Mouse (Mus musculus) mouse trophoblast stem cell (cell line): ENCODE measurements around the gene Hspa8.
"Not testable (repeated sequence)": the region's sequence is repeated elsewhere in the genome, so short reads cannot be mapped to it uniquely, and the experiment has no call there.

ENCODE experiments used
- in situ Hi-C, 2 experiments: fragments of 300-500 bp; cut with MseI, MboI; formaldehyde crosslinking; loops; 2 replicates in 1 of 2; 3 replicates in 1 of 2; pipeline ENCODE4 v1.15.1; 2025

The Hspa8 gene

DNA sequence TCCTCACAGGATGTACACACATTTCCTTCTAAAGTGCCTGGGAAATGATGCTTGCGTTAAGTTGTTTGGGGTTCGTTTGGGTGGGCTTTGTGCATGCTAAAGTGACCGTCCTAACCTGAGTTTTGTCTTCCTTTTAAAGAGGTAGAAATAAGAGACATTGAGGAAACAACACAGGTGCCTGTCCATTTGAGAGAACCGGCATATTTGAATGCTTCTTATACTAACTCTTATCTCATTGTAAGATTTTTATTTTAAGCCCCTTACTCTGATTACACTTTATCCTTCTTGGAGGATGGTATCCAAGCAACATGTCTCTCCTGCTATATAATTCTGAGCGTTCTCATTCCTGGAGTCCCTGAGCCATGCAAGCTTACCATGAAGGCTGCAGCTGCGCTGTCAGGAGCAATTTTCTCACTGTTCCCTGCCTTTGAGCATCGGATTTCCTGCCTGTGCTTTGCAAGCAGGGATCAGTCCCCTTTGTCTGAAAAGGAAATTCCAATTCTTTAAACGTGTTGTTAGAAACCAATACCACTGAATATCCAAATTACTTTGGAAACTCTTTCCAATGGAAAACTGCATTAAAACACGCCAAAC lies 16.3 kb upstream of the Hspa8 start:
- in situ Hi-C loops: no loop called here

DNA sequence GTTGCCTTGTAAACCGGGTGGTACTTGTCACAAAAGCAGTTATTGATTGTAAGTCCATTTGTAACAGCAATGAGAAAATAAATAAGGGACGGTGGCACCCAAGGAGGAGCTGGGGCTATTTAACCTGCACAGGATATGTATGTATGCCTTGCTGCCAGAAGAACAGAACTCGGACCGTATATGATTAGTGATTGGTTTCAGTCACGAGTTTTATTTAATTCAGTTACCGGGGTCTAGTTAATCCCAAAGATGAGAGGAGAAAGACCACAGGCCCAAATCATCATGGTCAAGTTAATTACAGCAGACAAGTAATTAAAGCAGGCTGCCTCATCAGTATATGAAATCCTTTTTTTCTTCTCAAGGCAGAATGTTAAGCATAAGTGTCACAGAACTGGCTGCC lies 15.3 kb upstream of the Hspa8 start:
- in situ Hi-C loops: no loop called here

DNA sequence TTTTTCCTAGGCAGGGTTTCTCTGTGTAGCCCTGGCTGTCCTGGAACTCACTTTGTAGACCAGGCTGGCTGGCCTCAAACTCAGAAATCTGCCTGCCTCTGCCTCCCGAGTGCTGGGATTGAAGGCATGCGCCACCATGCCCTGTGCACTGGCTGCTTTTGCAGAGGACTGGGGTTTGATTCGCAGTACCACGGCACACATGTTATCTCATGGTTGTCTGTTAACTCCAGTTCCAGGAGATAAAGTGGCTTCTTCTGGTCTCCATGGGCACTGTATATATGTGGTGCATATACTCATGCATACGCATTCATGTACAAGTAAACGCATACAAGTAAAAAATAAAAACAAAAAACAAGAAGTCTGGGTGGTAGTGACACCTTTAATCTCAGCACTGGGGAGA lies 14.0 kb upstream of the Hspa8 start:
- in situ Hi-C loops: not testable (repeated sequence)

DNA sequence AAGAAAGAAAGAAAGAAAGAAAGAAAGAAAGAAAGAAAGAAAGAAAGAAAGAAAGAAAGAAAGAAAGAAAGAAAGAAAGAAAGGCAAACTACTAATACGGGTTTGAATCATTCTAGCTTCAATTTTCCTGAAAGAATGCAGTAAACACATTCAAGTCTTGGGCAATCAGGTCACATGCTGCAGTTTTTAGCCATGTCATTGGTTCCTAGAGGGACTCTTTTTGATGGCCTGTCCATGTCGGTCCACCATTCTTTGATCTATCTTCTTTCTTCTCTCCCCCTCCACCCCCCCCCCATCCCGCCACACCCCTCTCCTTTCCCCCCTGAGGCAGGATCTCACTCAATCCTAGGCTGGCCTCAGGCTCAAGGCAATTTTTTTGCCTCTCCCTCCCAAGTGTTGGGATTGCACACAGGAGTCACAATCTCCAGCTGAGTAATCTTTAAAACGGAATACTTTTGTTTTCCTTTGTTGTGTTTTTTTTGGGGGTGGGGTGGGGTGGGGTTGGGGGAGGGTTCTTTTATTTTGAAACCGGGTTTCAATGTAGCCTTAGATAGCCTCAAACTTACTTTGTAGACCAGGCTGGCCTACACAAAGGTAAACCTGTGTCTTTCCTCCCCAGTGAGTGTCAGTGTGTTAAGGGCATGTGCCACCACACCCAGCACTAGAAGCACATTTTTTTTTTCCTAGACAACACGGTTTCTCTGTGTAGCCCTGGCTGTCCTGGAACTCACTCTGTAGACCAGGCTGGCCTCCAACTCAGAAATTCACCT lies 8.7 kb upstream of the Hspa8 start:
- in situ Hi-C loops: no loop called here

DNA sequence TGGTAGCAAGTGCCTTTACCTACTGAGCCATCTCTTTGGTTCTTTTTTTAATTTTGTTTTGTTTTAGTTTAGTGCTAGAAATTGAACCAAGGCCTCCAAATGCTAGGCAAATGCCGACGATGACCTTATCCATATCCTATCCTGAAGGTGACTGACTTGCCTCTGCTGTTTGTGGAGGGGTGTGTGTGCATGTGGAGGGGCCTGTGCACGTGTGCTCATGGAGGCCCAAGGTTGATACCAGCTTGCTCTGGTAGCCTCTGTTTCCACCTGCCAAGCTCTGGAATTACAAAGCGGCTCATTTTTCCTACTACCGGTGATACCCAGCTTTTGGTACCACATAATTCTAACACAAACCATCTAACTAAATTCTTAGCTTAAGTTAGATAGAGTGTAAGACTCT lies 7.2 kb upstream of the Hspa8 start:
- in situ Hi-C loops: no loop called here

DNA sequence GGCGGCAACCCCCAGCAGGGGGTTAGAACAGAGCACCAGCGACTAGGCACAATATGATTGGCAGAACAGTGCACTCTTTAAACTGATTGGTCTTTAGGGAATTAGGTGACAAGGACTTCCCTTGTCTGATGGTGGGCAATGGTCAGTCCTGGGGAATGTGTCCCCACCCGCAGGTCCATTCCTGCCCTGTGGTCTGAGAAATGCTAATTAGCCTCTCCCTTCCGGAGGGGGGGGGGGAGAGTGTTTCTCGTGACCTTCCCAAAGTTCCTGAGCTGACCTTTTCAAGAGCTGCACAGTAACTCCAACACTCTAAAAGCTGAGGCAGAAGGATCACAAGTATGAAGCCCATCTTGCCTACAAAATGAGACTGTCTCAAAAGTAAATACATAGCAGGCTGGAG lies 6.5 kb upstream of the Hspa8 start:
- in situ Hi-C loops: no loop called here

DNA sequence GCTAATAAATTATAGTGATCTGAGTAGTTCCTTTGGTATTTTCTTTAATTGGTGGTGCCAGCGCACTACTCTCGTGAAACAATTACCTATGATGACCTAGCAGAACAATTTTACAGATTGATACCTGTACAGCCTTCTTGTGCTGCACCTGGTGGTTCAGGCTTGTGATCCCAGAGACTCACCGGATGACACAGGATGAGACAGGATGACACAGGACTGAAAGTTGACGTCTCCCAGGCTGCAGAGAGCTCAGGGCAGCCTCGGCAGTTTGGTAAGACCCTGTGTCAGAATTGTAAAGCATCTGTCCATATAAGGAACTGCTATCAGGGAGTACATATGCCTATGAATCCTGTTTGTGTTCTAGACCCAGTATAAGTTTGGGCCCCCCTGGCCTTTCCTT lies 5.9 kb upstream of the Hspa8 start:
- in situ Hi-C loops: no loop called here

DNA sequence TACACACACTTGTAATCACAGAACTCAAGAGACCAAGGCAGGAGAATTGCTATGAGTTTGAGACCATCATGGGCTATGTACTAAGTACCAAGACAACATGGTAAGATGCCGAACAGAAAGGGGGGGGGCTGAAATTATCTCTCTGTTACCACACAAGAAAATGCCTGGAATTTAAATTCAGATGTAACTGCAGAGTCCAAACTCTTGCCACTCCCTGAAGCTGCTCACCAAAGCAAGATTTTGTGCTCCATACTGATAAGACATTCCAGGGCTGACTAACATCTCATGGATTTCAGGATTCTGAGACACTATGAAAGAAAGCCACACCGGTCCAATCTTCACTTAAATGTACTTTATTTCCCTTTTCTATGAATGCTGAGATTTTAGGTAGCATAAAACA lies 5.2 kb upstream of the Hspa8 start:
- in situ Hi-C loops: no loop called here

DNA sequence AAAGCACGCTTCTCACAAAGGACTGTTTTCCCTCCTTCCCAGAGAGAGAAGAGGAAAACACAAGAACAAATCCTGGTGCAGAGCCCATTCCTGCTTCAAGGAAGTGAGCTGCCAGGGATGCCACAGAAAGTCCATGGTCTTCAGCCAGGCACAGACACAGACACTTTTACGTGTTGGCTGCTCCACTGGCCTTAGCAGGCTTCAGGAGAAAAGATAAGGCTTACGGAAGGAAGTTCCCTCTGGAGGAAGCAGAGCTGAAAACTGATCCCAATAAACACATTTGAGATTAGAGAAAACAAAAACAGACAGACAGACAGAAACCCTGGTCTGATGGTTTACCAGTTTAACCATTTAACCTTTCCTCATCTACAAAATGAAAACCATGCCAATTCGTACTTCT lies 4.7 kb upstream of the Hspa8 start:
- in situ Hi-C loops: no loop called here

DNA sequence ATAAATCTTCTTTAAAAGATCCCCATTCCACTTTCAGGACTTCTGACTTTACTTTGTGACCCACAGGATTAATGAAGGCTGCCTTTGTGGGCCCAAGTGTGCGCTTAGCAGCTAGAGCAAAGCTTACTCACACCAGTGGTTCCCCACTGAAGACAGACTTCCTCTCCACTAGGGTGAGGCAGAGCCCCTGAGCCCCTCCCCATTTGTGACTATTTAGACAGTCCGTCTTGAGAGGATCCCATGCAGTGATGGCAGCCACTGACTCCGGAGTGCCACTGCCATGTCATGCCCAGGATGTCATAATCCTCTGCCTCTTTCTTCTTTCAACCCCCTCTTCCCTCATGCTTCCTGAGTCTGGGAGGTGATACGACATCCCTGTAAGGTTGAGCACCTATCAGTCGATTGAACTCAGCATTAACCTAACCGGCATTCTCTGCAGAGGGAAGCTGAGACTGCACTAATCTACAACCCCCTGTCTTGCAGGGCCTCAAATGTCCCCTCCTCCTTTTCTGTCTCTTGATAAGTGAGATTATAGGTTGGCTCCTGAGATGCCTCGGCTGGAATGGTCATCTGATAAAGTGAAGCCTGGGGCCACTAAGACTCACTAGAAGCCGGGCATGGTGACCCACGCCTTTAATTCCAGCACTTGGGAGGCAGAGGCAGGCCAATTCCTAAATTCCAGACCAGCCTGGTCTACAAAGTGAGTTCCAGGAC lies 2.4 kb upstream of the Hspa8 start:
- in situ Hi-C loops: no loop called here

DNA sequence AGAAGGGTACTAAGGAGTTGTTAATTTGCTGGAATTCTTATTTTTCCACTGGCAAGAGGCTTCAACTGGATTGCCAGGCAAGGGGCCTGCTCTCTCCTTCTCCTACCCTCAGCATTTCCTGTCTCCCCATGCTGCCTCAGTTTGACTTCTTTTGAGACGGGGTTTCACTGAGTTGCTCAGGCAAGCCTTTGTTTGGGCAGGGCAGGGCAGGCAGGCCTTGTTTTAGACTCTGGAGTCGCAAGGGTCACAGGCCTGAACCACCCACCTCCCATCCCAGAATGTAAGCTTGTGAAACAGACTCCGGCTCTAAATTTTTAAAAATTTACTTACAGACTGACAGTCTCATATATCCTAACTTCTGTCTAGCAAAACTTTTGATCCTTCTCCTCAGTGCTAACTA lies 1.7 kb upstream of the Hspa8 start:
- in situ Hi-C loops: no loop called here

DNA sequence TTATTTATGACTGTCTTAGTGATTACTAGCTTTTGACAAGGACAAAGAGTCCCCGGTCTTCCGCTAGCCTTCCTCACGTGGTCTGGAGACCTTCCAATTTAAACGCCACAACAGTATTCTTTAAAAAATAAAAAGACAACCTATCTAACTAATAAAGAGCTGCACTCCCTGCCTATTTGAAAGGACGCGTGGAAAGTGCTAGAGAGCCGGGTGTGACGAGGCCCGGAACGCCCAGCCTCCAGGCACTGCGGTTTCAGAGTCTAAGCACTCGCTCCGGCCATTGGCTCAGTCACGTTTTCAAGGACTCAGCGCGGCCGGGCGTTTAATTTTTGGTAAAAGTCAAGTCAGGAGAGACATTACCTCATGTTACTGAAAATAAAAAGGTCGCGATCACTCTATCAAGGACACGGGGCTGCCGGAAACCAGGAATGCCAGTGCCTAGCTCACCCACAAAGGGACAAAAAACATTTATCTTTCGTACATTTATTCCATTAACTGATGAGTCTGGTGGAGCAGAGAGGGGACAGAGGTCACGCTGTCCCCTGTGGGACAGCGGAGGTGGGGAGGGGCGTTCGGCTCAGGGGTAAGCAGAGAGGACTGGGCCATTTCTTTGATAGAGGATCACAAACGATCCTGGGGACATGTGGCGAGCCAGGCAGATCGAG lies 815 bp upstream of the Hspa8 start:
- in situ Hi-C loops: no loop called here

DNA sequence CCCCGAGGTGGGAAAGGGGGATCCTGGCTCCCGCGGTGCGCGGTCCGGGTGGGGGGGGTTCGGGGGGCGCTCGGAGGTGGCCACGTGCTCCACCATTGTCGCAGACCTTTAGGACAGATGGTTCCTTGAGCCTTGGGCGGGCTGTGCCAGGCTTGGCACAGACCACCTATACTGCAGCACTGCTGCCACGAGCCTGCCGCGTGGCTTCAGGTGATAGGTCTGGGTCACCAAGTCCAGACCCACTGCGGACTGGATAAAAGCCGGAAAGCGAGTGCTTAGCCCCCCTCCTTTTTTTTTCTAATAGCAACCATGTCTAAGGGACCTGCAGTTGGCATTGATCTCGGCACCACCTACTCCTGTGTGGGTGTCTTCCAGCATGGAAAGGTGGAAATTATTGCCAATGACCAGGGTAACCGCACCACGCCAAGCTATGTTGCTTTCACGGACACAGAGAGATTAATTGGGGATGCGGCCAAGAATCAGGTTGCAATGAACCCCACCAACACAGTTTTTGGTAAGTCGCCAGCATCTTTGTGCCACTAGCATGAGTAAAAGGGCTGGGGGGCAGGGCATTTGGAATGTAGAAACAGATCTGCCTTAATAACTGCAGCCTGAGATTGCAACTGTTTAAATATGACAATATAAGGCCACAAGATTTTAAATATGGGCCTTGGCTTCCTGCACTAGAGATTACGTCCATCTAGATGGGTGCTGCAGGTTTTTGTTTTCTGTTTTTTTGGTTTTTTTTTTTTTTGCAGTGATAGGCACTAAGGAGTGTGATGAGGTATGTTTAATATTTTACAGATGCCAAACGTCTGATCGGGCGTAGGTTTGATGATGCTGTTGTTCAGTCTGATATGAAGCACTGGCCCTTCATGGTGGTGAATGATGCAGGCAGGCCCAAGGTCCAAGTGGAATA lies 1.1 kb downstream of the Hspa8 start:
- in situ Hi-C loops: not testable (repeated sequence)

DNA sequence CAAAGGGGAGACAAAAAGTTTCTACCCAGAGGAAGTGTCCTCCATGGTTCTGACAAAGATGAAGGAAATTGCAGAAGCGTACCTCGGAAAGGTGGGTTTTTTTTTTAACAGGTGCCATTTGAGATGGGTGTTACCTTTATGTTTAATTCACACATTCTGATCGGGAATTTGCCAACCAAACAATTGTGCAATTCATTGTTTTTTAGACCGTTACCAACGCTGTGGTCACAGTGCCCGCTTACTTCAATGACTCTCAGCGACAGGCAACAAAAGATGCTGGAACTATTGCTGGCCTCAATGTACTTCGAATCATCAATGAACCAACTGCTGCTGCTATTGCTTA lies 1.7 kb downstream of the Hspa8 start:
- in situ Hi-C loops: not testable (repeated sequence)

DNA sequence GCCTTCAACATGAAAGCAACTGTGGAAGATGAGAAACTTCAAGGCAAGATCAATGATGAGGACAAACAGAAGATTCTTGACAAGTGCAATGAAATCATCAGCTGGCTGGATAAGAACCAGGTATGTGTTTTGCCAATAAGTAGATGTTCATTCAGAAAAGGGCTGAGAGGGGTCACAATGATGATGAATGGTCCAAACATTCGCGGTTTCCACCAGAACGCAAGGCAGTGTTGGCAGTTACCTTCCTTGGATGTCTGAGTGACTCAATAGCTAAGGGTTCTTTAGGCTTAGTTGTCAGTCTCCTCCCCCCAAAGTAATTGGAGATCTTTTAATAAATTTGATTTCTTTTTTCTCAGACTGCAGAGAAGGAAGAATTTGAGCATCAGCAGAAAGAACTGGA lies 3.8 kb downstream of the Hspa8 start:
- in situ Hi-C loops: not testable (repeated sequence)

DNA sequence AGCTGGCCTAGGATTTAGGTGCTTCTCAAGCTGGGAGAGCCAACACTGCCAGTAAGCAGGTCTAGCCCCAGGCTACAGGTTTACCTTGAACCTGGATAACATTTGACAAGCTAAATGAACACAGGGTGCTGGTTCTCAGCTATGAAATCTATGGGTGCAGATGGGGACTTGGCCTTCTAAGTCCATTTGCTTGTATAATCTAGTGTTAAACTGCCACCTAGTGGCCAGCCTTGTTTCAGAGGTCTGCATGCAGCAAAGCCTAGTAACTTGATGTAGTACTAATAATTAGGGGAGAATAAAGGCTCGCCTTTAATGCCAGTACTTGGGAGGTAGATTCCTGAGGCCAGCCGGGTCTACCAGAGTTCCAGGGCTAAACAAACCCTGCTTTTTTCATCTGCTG lies 4.5 kb downstream of the Hspa8 start:
- in situ Hi-C loops: no loop called here

DNA sequence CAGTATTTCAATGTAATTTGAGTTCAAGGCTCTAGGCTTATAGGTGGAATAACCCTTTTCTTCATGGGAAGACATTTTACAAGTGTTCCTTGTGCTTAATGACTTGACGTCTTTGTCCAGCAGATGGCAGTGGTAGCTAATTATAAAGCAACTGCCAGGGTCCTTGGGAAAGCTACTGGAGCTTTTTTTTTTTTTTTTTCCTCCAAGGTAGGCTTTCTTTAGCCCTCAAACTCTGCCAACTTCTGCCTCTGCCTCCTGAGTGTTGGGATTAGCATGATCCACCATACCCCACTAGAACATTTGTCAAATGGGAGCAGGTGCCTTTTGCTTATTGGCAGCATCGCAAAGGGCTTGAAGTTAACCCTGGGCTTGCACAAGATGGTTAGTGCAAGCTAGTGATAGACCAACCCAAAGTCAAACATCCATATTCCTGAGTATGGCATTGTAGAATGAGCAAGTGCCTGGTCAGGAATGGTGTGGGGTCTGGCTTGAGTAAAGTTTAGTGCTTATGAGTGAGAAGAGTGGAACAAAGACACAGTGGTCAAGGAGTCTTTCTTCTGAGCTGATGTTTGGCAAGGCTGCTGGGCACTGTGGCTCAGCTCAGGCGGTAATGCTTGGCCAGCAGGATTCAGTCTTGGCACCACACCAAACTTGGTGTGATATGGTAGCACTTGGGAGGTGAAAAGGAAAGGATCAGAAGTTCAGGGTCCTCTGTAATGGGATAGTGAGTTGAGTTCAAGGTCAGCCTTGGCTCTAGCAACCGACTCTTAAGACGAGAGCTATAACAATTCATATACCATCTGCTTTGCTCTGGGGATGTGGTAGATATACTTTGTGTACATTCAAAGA lies 5.9 kb downstream of the Hspa8 start:
- in situ Hi-C loops: no loop called here

DNA sequence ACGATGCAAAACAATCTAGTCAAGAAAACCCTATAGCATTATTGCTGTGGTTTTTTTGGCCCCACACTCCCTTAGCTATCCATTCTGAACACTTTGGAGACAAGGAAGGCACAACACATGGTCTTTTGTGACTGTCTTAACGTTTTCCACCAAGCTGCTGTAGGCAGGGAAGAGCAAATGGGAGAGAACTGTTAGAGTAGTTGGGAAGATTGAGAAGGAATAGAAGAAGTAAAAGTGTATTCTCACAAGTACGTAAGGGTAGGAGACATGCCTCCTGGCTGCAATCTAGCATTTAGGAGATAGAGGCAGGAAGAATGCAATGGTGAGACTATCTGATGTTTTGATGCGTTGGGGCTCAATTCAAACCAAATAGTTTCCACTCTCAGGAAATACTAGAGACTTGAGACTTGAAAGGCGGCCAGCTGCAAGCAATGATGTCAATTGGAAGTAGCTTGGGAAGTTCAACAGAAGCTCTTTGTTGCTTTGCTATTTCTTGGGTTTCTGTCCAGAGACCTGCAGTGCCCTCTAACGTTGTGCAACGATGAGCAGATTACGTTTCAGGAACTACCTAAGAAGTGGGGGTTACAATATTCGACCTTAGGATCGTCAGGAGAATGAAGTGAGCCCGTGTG lies 6.6 kb downstream of the Hspa8 start:
- in situ Hi-C loops: no loop called here

DNA sequence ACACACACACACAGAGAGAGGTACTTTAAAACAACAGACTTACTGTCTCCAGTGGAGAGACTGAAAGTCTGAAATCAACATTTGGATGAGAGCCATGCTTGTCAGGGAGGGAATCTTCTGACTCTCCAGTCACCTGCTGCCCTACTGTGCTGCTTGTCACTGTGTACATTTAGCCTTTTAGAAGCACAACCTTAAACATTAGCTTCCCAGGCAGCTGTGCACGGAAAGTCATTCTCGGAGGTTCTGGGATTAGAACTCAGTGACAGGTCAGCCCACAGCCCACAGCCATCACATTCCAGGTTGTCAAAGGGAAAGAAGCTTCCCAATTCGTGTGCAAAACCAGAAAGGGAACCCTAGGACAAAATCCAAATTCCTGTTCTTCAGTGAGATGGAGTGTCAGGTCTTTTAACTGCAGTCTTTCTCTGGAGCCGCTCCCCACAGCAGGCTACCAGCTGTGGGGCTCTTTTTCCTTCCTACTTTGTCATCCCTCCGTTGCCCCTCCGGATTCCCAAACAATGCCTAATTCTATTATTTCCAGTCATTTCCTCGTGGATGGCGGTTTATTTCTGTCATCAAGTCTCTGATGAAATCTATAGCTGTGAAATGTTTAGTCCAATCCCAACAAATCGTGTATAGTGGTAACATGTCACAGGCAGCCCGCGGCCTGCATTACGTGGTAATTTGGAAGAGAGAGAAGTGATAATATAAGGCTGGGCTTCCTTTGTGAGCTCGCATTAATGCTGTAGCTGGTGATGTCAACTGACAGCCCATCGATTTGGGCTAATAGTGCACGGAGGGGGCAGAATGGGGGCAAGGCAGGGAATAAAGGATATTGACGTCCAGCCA lies 7.5 kb downstream of the Hspa8 start:
- in situ Hi-C loops: no loop called here
